Mouse (Mus musculus) forebrain, embryonic 12.5 days (tissue): ENCODE data around the gene Hoxa11. TPM values are rescaled to one million over a fixed set of nuclear protein-coding genes. Genes with fewer than 3 reads are reported as not detected.
A peak's percentile ranks its signal among the peaks of the same experiment; 100 is the strongest.

Experiments used
- ATAC-seq: fragments of 200-750 bp; cut with Nextera tagmentation; 2 replicates; pipeline ENCODE4 v1.8.0; 2017; ENCODE audit warnings: moderate TSS enrichment; ENCODE audit not compliant: low FRiP score
- H3K27ac ChIP-seq: fragments of 300-500 bp; sonication (generic); 2 replicates; pipeline ENCODE4 v1.5.1; 2016; ENCODE audit warnings: mild to moderate bottlenecking
- H3K27me3 ChIP-seq: fragments of 300-500 bp; sonication (generic); 2 replicates; pipeline ENCODE4 v1.6.1; 2016; ENCODE audit warnings: mild to moderate bottlenecking
- H3K36me3 ChIP-seq: fragments of 300-500 bp; sonication (generic); replicated peaks from 2 replicates; pipeline ENCODE4 v1.6.1; 2016; ENCODE audit warnings: mild to moderate bottlenecking
- H3K4me1 ChIP-seq: fragments of 300-500 bp; sonication (generic); 2 replicates; pipeline ENCODE4 v1.6.1; 2016
- H3K4me2 ChIP-seq: fragments of 300-500 bp; sonication (generic); 2 replicates; pipeline ENCODE4 v1.6.1; 2016; ENCODE audit warnings: mild to moderate bottlenecking, moderate library complexity
- H3K4me3 ChIP-seq: fragments of 300-500 bp; sonication (generic); replicated peaks from 2 replicates; pipeline ENCODE4 v1.5.1; 2016; ENCODE audit warnings: mild to moderate bottlenecking
- H3K9ac ChIP-seq: fragments of 300-500 bp; sonication (generic); 2 replicates; pipeline ENCODE4 v1.6.1; 2016; ENCODE audit warnings: mild to moderate bottlenecking
- H3K9me3 ChIP-seq: fragments of 300-500 bp; sonication (generic); 2 replicates; pipeline ENCODE4 v1.6.1; 2016
- WGBS: fragments of 180-500 bp; shearing (Covaris S2); methylation state at CpG from one replicate; pipeline ENCODE4 v1.1.7; 2016; 5-methylcytosine and 5-hydroxymethylcytosine counted together
- polyA plus RNA-seq: library from polyadenylated mRNA; unstranded; fragments of >200 nt; fragmentation: Nextera tagmentation; extraction: Ambion mirVana; gene quantifications from 2 replicates; pipeline ENCODE4 v1.2.1, GENCODE M21; 2016

Gene Hoxa11
- polyA plus RNA-seq, 1 experiment from 2014 or later, result not detected

GRCm38 (mm10) chr6:52225612-52226568, 19.7 kb downstream of the Hoxa11 start:
- Histone ChIP-seq H3K9me3 (no peaks in the 10 kb centered on the region), H3K9ac (no peak overlapping the region), H3K4me2 (no peak overlapping the region), H3K27me3 (peaks cover 97% of the 10 kb centered on the region), H3K36me3 (no peaks in the 10 kb centered on the region), H3K4me1 (peaks cover 7% of the 10 kb centered on the region; the same call in 1 of the 2 replicates), H3K27ac (no peak overlapping the region), H3K4me3 (0 out of 2 replicates have a peak overlapping the region, but pooled peaks have one; percentile 8)
- no peak for ATAC-seq
- 3% methylated on average over 69 of the region's 69 CpGs for WGBS

GRCm38 (mm10) chr6:52224895-52225611, 20.6 kb downstream of the Hoxa11 start:
- 2% methylated on average over 36 of the region's 36 CpGs for WGBS
- Histone ChIP-seq H3K4me2 (no peak overlapping the region), H3K4me1 (peaks cover 7% of the 10 kb centered on the region; the same call in 1 of the 2 replicates), H3K27ac (no peak overlapping the region), H3K36me3 (no peaks in the 10 kb centered on the region), H3K9ac (no peak overlapping the region), H3K27me3 (peaks cover 97% of the 10 kb centered on the region), H3K9me3 (no peaks in the 10 kb centered on the region), H3K4me3 (no peak overlapping the region)
- no peak for ATAC-seq

GRCm38 (mm10) chr6:52223939-52224760, 21.5 kb downstream of the Hoxa11 start:
- WGBS, result 1% methylated on average over 23 of the region's 24 CpGs
- Histone ChIP-seq H3K4me2 (no peak overlapping the region), H3K9ac (no peak overlapping the region), H3K4me3 (no peak overlapping the region), H3K9me3 (no peaks in the 10 kb centered on the region), H3K27me3 (peaks cover 97% of the 10 kb centered on the region), H3K36me3 (no peaks in the 10 kb centered on the region), H3K27ac (no peak overlapping the region), H3K4me1 (peaks cover 7% of the 10 kb centered on the region; the same call in 1 of the 2 replicates)
- no peak for ATAC-seq

GRCm38 (mm10) chr6:52222729-52223128, 22.9 kb downstream of the Hoxa11 start:
- no peaks in the 10 kb centered on the region for H3K36me3 ChIP-seq
- no peak overlapping the region for H3K27ac ChIP-seq
- no peak overlapping the region for H3K4me3 ChIP-seq
- H3K9ac ChIP-seq, result no peak overlapping the region
- H3K4me2 ChIP-seq, result no peak overlapping the region
- H3K27me3 ChIP-seq, result peaks cover 99% of the 10 kb centered on the region
- WGBS, result 9% methylated on average over 13 of the region's 13 CpGs
- H3K9me3 ChIP-seq, result no peaks in the 10 kb centered on the region
- peaks cover 7% of the 10 kb centered on the region; the same call in 1 of the 2 replicates for H3K4me1 ChIP-seq
- ATAC-seq, result no peak

GRCm38 (mm10) chr6:52221993-52222685, 23.5 kb downstream of the Hoxa11 start:
- peak; percentile 9; the same call in 1 of the 2 replicates for ATAC-seq
- peak overlapping the region; percentile 39 for H3K4me3 ChIP-seq

GRCm38 (mm10) chr6:52221337-52221992, 24.1 kb downstream of the Hoxa11 start, which contains the start of gene Hoxa7:
Hoxa7 (minus strand) TSS chr6:52221854.
- H3K36me3 ChIP-seq, result no peaks in the 10 kb centered on the region
- peak within 1 kb of the TSS; percentile 39 for H3K4me3 ChIP-seq
- ATAC-seq, result peak; percentile 61
- peak within 1 kb of the TSS; percentile 61 for H3K4me2 ChIP-seq
- under 1% methylated on average over 46 of the region's 46 CpGs for WGBS
- H3K27ac ChIP-seq, result no peak within 1 kb of the TSS
- H3K9me3 ChIP-seq, result no peaks in the 10 kb centered on the region
- H3K9ac ChIP-seq, result no peak within 1 kb of the TSS
- peaks cover 16% of the 10 kb centered on the region for H3K4me1 ChIP-seq
- H3K27me3 ChIP-seq, result peaks cover 99% of the 10 kb centered on the region

More at GRCm38 (mm10) chr6:52221993-52222685, 23.5 kb downstream of the Hoxa11 start:
- WGBS, result 7% methylated on average over 21 of the region's 21 CpGs
- Histone ChIP-seq H3K27ac (no peak overlapping the region), H3K4me2 (peak overlapping the region; percentile 61), H3K9me3 (no peaks in the 10 kb centered on the region), H3K9ac (no peak overlapping the region), H3K36me3 (no peaks in the 10 kb centered on the region), H3K27me3 (peaks cover 99% of the 10 kb centered on the region), H3K4me1 (peaks cover 11% of the 10 kb centered on the region)

GRCm38 (mm10) chr6:52220865-52221310, 24.7 kb downstream of the Hoxa11 start:
- no peak overlapping the region for H3K27ac ChIP-seq
- H3K4me2 ChIP-seq, result peak overlapping the region; percentile 61
- H3K36me3 ChIP-seq, result no peaks in the 10 kb centered on the region
- 6% methylated on average over 12 of the region's 12 CpGs for WGBS
- peak overlapping the region; percentile 39 for H3K4me3 ChIP-seq
- ATAC-seq, result no peak
- H3K9ac ChIP-seq, result no peak overlapping the region
- H3K9me3 ChIP-seq, result no peaks in the 10 kb centered on the region
- peaks cover 16% of the 10 kb centered on the region for H3K4me1 ChIP-seq
- peaks cover 99% of the 10 kb centered on the region for H3K27me3 ChIP-seq

GRCm38 (mm10) chr6:52220003-52220864, 25.4 kb downstream of the Hoxa11 start:
- H3K9me3 ChIP-seq, result no peaks in the 10 kb centered on the region
- no peak overlapping the region for H3K27ac ChIP-seq
- no peak overlapping the region for H3K9ac ChIP-seq
- 9% methylated on average over 32 of the region's 32 CpGs for WGBS
- H3K4me2 ChIP-seq, result no peak overlapping the region
- no peak for ATAC-seq
- H3K27me3 ChIP-seq, result peaks cover 99% of the 10 kb centered on the region
- no peaks in the 10 kb centered on the region for H3K36me3 ChIP-seq
- peaks cover 16% of the 10 kb centered on the region for H3K4me1 ChIP-seq
- no peak overlapping the region for H3K4me3 ChIP-seq

- 18% methylated on average over 9 of the region's 9 CpGs for WGBS
- no peak for ATAC-seq
- H3K36me3 ChIP-seq, result no peaks in the 10 kb centered on the region
- H3K9me3 ChIP-seq, result no peaks in the 10 kb centered on the region
- H3K4me2 ChIP-seq, result no peak overlapping the region
- no peak overlapping the region for H3K27ac ChIP-seq
- H3K4me3 ChIP-seq, result no peak overlapping the region
- H3K9ac ChIP-seq, result no peak overlapping the region
- H3K27me3 ChIP-seq, result peaks cover 99% of the 10 kb centered on the region
- peaks cover 16% of the 10 kb centered on the region for H3K4me1 ChIP-seq
Observed at GRCm38 (mm10) chr6:52219234-52219942, 26.2 kb downstream of the Hoxa11 start.
